Mouse (Mus musculus) bone marrow, adult 2 months (tissue): ENCODE data around the gene Hmox2.

Experiments
- CTCF ChIP-seq: fragments of 200-500 bp; IDR thresholded peaks from 2 replicates; pipeline ENCODE4 v1.5.1; 2011; ENCODE audit warnings: low read length, control low read depth; ENCODE audit not compliant: control insufficient read depth, insufficient read depth
- POLR2A ChIP-seq: fragments of 200-500 bp; IDR thresholded peaks from 2 replicates; pipeline ENCODE4 v1.6.1; 2011; ENCODE audit warnings: low read depth, mild to moderate bottlenecking, control low read depth, low read length, borderline replicate concordance; ENCODE audit not compliant: control insufficient read depth

DNA sequence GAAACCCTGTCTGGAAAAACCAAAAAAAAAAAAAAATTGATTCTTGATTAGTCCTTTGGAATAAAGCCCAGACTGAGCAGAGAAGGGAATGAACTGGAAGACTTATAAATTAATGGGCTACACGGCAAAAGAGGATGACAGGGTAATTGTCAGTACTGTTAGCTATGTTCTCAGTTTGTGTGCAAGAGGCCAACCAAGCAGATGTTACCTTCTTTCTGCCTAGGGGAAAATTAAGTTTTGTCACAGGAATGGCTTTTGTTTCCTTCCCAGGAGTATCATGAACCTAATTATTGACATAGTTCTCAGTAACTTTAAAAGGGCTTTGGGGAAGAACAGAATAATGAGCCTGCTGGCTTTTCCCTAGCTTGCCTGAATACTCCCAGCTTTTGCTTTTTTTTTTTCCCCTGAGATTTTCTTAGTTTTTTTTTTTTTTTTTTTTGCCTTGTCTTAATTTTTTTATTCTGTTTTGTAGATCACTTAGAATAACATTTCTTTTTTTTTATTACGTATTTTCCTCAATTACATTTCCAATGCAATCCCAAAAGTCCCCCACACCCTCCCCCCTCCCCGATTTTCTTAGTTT is 4.7 kb downstream of the Hmox2 start:
- TF ChIP-seq POLR2A: no peak
- no peak for TF ChIP-seq CTCF
